Mouse (Mus musculus) yolk sac, embryonic 10.5 days (tissue): ENCODE results near the gene Gse1.

Experiments
- DNase-seq: peaks from one replicate; pipeline ENCODE4 v3.0.0-alpha.2; 2017; ENCODE audit warnings: low spot score

The Gse1 gene

GRCm38 (mm10) chr8:120227891-120228591 lies at the start of gene Gse1:
TSS of gene Gse1 (plus strand) at chr8:120228456.
- DNase-seq, result peak; percentile 85

- peak; percentile 88 for DNase-seq
Measured at GRCm38 (mm10) chr8:120179027-120179431, 49.2 kb upstream of the Gse1 start.

GRCm38 (mm10) chr8:120180445-120180970 lies 47.7 kb upstream of the Gse1 start:
- DNase-seq, result no peak

GRCm38 (mm10) chr8:120181274-120181673 lies 47.0 kb upstream of the Gse1 start:
- DNase-seq, result no peak

- no peak for DNase-seq
Measured at GRCm38 (mm10) chr8:120181861-120182414, 46.3 kb upstream of the Gse1 start.

- DNase-seq, result no peak
Measured at GRCm38 (mm10) chr8:120184366-120184765, 43.9 kb upstream of the Gse1 start.

GRCm38 (mm10) chr8:120184850-120185792 lies 43.1 kb upstream of the Gse1 start:
- no peak for DNase-seq

GRCm38 (mm10) chr8:120186454-120186853 lies 41.8 kb upstream of the Gse1 start:
- DNase-seq, result no peak

GRCm38 (mm10) chr8:120188510-120188909 lies 39.7 kb upstream of the Gse1 start:
- DNase-seq, result no peak

GRCm38 (mm10) chr8:120189440-120189839 lies 38.8 kb upstream of the Gse1 start:
- DNase-seq, result no peak

GRCm38 (mm10) chr8:120190107-120190809 lies 38.0 kb upstream of the Gse1 start:
- no peak for DNase-seq

GRCm38 (mm10) chr8:120190810-120191413 lies 37.3 kb upstream of the Gse1 start:
- DNase-seq, result no peak

- no peak for DNase-seq
Measured at GRCm38 (mm10) chr8:120191633-120192032, 36.6 kb upstream of the Gse1 start.

GRCm38 (mm10) chr8:120192118-120192517 lies 36.1 kb upstream of the Gse1 start:
- no peak for DNase-seq

- no peak for DNase-seq
Measured at GRCm38 (mm10) chr8:120201351-120201750, 26.9 kb upstream of the Gse1 start.

GRCm38 (mm10) chr8:120202546-120202945 lies 25.7 kb upstream of the Gse1 start:
- no peak for DNase-seq

GRCm38 (mm10) chr8:120204736-120205360 lies 23.4 kb upstream of the Gse1 start:
- no peak for DNase-seq

GRCm38 (mm10) chr8:120205916-120206315 lies 22.3 kb upstream of the Gse1 start:
- no peak for DNase-seq

GRCm38 (mm10) chr8:120207364-120207763 lies 20.9 kb upstream of the Gse1 start:
- no peak for DNase-seq

GRCm38 (mm10) chr8:120208113-120208512 lies 20.1 kb upstream of the Gse1 start:
- no peak for DNase-seq

- DNase-seq, result peak; percentile 71
Measured at GRCm38 (mm10) chr8:120211345-120211744, 16.9 kb upstream of the Gse1 start.
